Mouse (Mus musculus): Measurements from ENCODE around the gene Iqcf3. TPM values are rescaled to one million over a fixed set of nuclear protein-coding genes. Genes with fewer than 3 reads are reported as not detected.

Iqcf3 gene
- polyA plus RNA-seq, 1 experiment from 2014 or later, result not detected

DNA sequence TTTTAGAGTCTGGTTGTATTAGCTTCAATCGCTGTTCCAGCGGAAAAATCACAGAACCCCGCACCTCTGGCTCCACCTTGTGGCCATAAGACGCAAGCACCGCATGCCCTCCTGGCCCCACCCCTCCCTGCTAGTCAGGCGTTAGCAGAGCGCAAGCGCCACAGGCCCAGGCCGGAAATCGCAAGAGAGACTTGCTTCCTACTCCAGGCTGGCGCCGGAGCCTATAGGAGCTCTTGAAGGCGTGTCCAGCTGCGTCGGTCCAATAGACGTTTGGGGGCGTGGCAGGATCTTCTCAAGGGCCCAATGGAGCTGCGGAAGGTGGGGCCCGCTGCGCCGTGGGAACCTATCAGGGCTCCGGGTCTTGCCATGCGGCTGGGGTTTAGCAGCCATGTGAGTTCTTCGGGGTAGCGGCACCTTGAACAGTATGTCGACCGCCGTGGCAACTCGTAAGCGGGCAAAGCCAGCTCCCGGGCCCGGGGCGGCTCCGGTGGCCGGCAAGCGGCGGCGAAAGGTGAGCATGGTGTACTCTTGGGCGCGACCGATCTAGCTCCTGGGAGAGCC, 84.4 kb downstream of the Iqcf3 start, which contains the start of gene Parp3:
Gene Parp3, minus strand, starts transcription at position 26 of the 561 bp plus-strand sequence.
- H3K4me3 ChIP-seq (ENCODE audit: low read length), result peak within 1 kb of the TSS; percentile 67
- H3K4me2 ChIP-seq (ENCODE audit: low read length), result peak within 1 kb of the TSS; percentile 69
- peak within 1 kb of the TSS; percentile 64 for H3K9ac ChIP-seq (ENCODE audit: low read depth, low read length)
- H3K9me3 ChIP-seq (ENCODE audit: control insufficient read depth, low read length), result no peaks in the 10 kb centered on the region
- H3K27me3 ChIP-seq (replicated peaks; ENCODE audit: control insufficient read depth, insufficient read depth, low read length), result no peaks in the 10 kb centered on the region
- no peak within 1 kb of the TSS for H3K27ac ChIP-seq (ENCODE audit: low read depth, low read length)
- under 1% methylated on average over 41 of the region's 41 CpGs for WGBS
- peaks cover 10% of the 10 kb centered on the region for H3K4me1 ChIP-seq (ENCODE audit: control insufficient read depth, insufficient read depth, low read depth, low read length)
- peak; percentile 99 for ATAC-seq
- peaks cover 5% of the 10 kb centered on the region; the same call in 1 of the 2 replicates for H3K36me3 ChIP-seq (ENCODE audit: control insufficient read depth, insufficient read depth, low read length)

DNA sequence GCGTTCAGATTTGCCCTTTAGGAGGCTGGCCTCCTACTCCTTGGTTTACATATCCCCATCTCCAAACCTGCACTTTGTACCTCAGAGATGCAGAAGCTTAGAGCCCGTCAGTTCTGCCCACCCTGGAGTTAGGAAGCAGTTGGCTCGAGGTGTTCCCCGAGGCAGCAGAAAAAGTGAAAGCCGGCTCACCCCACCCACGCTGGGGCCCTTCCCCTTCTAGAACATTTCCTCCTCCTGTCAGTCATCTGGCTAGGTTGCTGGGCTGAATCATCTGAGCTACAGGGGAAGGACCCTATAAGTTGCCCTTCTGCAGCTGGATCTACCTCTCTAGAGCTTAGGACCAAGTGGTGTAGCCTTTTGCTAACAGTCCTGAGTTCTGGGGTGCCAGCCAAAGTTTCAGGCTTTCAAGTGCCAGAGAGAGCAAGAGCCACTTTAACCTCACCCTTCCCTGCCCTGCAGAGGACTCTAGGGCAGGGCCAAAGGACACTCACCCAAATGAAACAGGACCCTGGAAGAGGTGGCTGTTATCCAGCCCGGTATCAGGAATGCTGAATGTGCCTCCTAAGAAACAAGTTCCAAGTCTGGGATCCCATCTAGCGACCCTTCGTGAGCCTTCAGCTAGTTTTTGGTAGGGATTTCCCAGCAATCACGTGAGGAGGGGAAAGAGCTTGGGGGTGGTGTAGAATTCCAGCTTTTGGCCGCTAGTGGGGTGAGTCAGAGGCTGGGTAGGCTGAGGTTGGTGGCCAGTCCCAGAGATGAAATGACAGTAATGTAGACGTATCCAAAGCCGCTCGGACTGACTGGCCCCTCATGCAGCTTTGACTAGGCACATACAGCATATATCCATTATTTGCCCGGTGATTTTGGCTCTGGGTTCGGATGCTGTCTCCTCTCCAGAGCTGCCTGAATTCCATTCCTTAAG, 85.2 kb downstream of the Iqcf3 start:
- Histone ChIP-seq H3K9ac (ENCODE audit: low read depth, low read length) (0 out of 2 replicates have a peak overlapping the region, but pooled peaks have one; percentile 0), H3K4me1 (ENCODE audit: control insufficient read depth, insufficient read depth, low read depth, low read length) (peaks cover 10% of the 10 kb centered on the region), H3K4me3 (ENCODE audit: low read length) (no peak overlapping the region), H3K36me3 (ENCODE audit: control insufficient read depth, insufficient read depth, low read length) (no peaks in the 10 kb centered on the region), H3K27me3 (replicated peaks; ENCODE audit: control insufficient read depth, insufficient read depth, low read length) (no peaks in the 10 kb centered on the region), H3K4me2 (ENCODE audit: low read length) (peak overlapping the region; percentile 44), H3K9me3 (ENCODE audit: control insufficient read depth, low read length) (no peaks in the 10 kb centered on the region), H3K27ac (ENCODE audit: low read depth, low read length) (no peak overlapping the region)
- 39% methylated on average over 16 of the region's 16 CpGs for WGBS
- no peak for ATAC-seq

DNA sequence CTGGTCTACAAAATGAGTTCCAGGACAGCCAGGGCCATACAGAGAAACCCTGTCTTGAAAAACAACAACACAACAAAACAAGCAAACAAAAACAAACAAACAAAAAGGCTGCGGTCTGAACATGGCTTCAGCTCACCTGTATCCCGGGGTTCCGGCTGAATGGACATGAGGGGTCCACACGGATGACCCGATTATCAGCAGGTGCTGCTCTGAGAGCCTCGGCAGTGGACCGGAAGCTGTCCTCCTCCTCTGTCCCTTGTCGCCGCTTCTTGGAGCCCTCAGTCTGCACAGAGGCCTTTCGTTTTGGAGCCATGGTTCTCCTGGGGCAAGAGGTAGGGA, 85.8 kb downstream of the Iqcf3 start, which contains the start of gene Rrp9:
Gene Rrp9, plus strand, starts transcription at position 301 of the 339 bp plus-strand sequence.
- 0 out of 2 replicates have a peak within 1 kb of the TSS, but pooled peaks have one; percentile 0 for H3K9ac ChIP-seq (ENCODE audit: low read depth, low read length)
- no peak within 1 kb of the TSS for H3K27ac ChIP-seq (ENCODE audit: low read depth, low read length)
- peak within 1 kb of the TSS; percentile 67; the same call in 1 of the 2 replicates for H3K4me3 ChIP-seq (ENCODE audit: low read length)

DNA sequence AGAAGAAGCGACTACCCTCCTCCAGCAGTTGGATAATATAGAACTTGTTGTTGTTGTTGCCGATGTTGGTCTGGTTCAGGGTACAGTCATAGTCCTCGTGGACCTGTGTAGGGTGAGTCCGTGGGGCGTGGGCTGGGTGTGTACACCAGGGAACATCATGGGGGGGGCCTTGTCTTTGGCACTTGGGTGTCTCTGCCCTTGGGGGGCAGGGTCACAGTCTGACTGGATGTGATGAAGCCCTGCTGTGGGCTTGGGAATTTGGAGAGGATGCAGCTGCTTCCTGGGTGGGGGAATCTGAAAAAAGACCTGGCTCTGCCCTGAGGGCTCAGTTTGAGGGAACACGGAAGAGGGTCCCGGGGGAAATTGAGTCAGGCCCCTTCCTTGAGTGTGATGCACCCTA, 86.4 kb downstream of the Iqcf3 start:
- WGBS, result 60% methylated on average over 7 of the region's 7 CpGs

More for the DNA sequence above, 85.8 kb downstream of the Iqcf3 start, which contains the start of gene Rrp9:
- no peaks in the 10 kb centered on the region for H3K36me3 ChIP-seq (ENCODE audit: control insufficient read depth, insufficient read depth, low read length)
- WGBS, result 92% methylated on average over 10 of the region's 10 CpGs
- peaks cover 10% of the 10 kb centered on the region for H3K4me1 ChIP-seq (ENCODE audit: control insufficient read depth, insufficient read depth, low read depth, low read length)
- ATAC-seq, result no peak
- no peaks in the 10 kb centered on the region for H3K27me3 ChIP-seq (replicated peaks; ENCODE audit: control insufficient read depth, insufficient read depth, low read length)
- no peaks in the 10 kb centered on the region for H3K9me3 ChIP-seq (ENCODE audit: control insufficient read depth, low read length)
- H3K4me2 ChIP-seq (ENCODE audit: low read length), result peak within 1 kb of the TSS; percentile 44

DNA sequence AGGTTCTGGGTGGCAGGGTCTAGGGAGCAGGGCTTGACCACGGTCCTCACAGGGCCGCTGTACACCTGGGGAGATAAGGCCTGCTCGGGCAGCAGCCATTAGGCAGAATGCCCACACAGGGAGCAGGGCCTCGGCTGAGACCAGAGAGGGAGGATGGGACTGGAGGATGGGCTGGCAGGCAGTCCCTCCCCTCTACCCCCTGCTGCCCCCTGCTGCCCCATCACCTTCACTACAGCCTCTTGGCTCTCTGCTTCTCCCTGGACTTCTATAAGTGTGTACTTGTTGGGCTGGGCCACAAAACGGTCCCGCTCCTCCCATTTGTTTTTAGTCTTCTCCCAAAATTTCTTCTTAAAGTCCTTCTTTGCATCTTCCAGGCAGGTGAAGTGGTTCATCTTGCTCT, 87.0 kb downstream of the Iqcf3 start:
- no peak for ATAC-seq
- peaks cover 10% of the 10 kb centered on the region for H3K4me1 ChIP-seq (ENCODE audit: control insufficient read depth, insufficient read depth, low read depth, low read length)
- no peak overlapping the region for H3K4me3 ChIP-seq (ENCODE audit: low read length)
- no peak overlapping the region for H3K4me2 ChIP-seq (ENCODE audit: low read length)
- H3K27ac ChIP-seq (ENCODE audit: low read depth, low read length), result no peak overlapping the region
- whole genome bisulfite sequencing, result 2% methylated on average over 6 of the region's 6 CpGs
- H3K36me3 ChIP-seq (ENCODE audit: control insufficient read depth, insufficient read depth, low read length), result no peaks in the 10 kb centered on the region
- H3K27me3 ChIP-seq (replicated peaks; ENCODE audit: control insufficient read depth, insufficient read depth, low read length), result no peaks in the 10 kb centered on the region
- no peaks in the 10 kb centered on the region for H3K9me3 ChIP-seq (ENCODE audit: control insufficient read depth, low read length)
- peak overlapping the region; percentile 36 for H3K9ac ChIP-seq (ENCODE audit: low read depth, low read length)

More for the DNA sequence above, 86.4 kb downstream of the Iqcf3 start:
- no peak overlapping the region for H3K27ac ChIP-seq (ENCODE audit: low read depth, low read length)
- H3K4me3 ChIP-seq (ENCODE audit: low read length), result no peak overlapping the region
- no peak overlapping the region for H3K9ac ChIP-seq (ENCODE audit: low read depth, low read length)
- ATAC-seq, result no peak
- H3K4me2 ChIP-seq (ENCODE audit: low read length), result no peak overlapping the region
- H3K36me3 ChIP-seq (ENCODE audit: control insufficient read depth, insufficient read depth, low read length), result no peaks in the 10 kb centered on the region
- peaks cover 10% of the 10 kb centered on the region for H3K4me1 ChIP-seq (ENCODE audit: control insufficient read depth, insufficient read depth, low read depth, low read length)
- no peaks in the 10 kb centered on the region for H3K27me3 ChIP-seq (replicated peaks; ENCODE audit: control insufficient read depth, insufficient read depth, low read length)
- H3K9me3 ChIP-seq (ENCODE audit: control insufficient read depth, low read length), result no peaks in the 10 kb centered on the region

DNA sequence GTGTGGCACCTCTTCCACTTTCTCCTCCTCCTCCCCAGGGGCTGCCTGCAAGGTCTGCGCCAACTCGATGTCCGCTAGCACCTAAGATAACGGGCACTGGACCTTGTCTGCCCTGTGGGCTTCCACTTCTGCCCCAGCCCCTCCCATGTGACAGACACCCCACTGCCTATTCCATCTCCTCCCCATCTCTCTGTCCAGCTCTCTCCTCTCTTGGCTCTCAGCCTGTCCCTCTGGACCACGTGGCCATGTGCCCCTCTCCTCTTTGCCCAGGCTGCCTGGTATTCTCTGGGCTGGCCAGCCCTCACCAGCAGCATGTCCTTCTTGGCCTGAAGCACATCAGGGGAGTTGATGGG, 87.7 kb downstream of the Iqcf3 start:
- H3K36me3 ChIP-seq (ENCODE audit: control insufficient read depth, insufficient read depth, low read length), result no peaks in the 10 kb centered on the region
- 81% methylated on average over 5 of the region's 5 CpGs for WGBS
- H3K27me3 ChIP-seq (replicated peaks; ENCODE audit: control insufficient read depth, insufficient read depth, low read length), result no peaks in the 10 kb centered on the region
- H3K9ac ChIP-seq (ENCODE audit: low read depth, low read length), result no peak overlapping the region
- H3K9me3 ChIP-seq (ENCODE audit: control insufficient read depth, low read length), result no peaks in the 10 kb centered on the region
- ATAC-seq, result no peak
- no peak overlapping the region for H3K27ac ChIP-seq (ENCODE audit: low read depth, low read length)
- H3K4me3 ChIP-seq (ENCODE audit: low read length), result no peak overlapping the region
- no peak overlapping the region for H3K4me2 ChIP-seq (ENCODE audit: low read length)
- peaks cover 9% of the 10 kb centered on the region for H3K4me1 ChIP-seq (ENCODE audit: control insufficient read depth, insufficient read depth, low read depth, low read length)

DNA sequence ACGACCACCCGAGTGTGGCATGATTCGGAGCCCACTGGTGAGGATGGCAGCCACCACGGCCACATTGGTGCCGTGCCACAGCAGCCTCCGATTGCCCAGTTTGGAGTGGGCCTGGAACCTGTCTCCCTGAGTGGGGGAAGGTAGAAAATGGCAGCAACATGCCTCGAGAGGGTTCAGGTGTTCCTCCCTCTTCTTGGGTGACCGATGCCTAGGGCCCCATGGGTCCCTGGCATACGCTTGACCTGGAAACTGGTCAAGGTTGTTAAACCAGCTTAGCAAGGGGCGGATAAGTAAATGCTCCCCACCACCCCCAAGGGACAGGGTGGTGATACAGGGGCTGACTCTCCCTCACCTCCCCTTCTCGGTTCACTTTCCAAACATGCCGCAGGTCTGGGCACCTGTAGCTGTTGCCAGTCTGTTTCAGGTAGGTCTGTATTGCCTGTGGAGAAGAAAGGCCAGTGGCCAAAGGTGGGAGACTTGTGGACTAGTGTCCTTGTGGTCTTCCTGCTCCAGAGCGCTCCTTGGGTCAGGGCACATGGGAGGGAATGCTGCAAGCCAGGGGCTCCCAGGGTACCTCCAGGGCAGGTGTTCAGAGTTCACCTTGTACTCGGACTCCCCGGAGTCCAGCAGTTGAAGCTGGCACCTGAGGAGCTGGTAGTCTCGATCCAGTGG, 88.2 kb downstream of the Iqcf3 start:
- H3K4me2 ChIP-seq (ENCODE audit: low read length), result no peak overlapping the region
- WGBS, result 89% methylated on average over 16 of the region's 16 CpGs
- H3K36me3 ChIP-seq (ENCODE audit: control insufficient read depth, insufficient read depth, low read length), result no peaks in the 10 kb centered on the region
- no peak overlapping the region for H3K9ac ChIP-seq (ENCODE audit: low read depth, low read length)
- no peak overlapping the region for H3K27ac ChIP-seq (ENCODE audit: low read depth, low read length)
- H3K4me1 ChIP-seq (ENCODE audit: control insufficient read depth, insufficient read depth, low read depth, low read length), result peaks cover 5% of the 10 kb centered on the region
- H3K27me3 ChIP-seq (replicated peaks; ENCODE audit: control insufficient read depth, insufficient read depth, low read length), result no peaks in the 10 kb centered on the region
- H3K4me3 ChIP-seq (ENCODE audit: low read length), result no peak overlapping the region
- no peak for ATAC-seq
- H3K9me3 ChIP-seq (ENCODE audit: control insufficient read depth, low read length), result no peaks in the 10 kb centered on the region

DNA sequence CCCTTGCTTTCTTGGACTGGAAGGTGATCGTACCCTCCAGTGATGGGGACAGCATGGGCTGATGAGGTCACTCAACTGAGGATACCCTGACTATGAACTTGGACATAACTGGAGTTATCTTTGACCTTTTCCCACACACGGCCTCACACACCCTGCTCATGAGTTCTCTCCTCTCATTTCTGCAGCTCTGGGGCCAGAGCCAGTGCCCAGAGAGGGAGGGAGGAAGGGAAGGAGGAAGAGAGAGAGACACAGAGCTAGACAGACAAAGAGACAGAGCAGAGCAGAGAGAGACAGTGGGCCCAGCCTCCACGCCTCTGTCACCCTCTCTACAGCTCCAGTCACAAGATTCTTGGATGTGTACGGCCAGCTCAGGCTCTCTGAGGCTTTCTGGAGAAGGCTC, 89.1 kb downstream of the Iqcf3 start:
- Histone ChIP-seq H3K4me3 (ENCODE audit: low read length) (no peak overlapping the region), H3K9ac (ENCODE audit: low read depth, low read length) (no peak overlapping the region), H3K4me2 (ENCODE audit: low read length) (no peak overlapping the region), H3K4me1 (ENCODE audit: control insufficient read depth, insufficient read depth, low read depth, low read length) (no peaks in the 10 kb centered on the region; the same call in 1 of the 2 replicates), H3K27me3 (replicated peaks; ENCODE audit: control insufficient read depth, insufficient read depth, low read length) (no peaks in the 10 kb centered on the region), H3K9me3 (ENCODE audit: control insufficient read depth, low read length) (no peaks in the 10 kb centered on the region), H3K36me3 (ENCODE audit: control insufficient read depth, insufficient read depth, low read length) (no peaks in the 10 kb centered on the region), H3K27ac (ENCODE audit: low read depth, low read length) (no peak overlapping the region)
- 64% methylated on average over 4 of the region's 4 CpGs for WGBS
- no peak for ATAC-seq

DNA sequence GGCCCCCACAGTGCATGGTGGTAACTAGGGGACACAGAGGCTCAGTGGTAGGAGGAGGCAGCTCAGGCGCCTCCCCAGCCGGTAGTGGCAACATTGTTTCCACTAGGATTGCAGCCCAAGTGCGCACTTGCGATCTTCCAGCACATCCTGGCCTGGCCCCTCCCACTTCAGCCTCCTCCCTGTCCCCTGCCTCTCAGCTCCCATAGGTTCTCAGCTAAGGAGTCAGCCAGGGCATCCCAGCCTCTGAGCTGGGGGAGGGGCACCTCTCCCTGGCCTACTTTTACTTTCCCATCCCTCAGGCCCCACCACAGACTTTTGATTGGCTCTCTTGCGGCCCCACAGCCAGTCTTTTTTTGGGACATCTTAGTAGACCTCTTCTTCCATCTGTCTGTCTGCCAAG, 89.5 kb downstream of the Iqcf3 start:
- no peak for ATAC-seq
- no peaks in the 10 kb centered on the region for H3K36me3 ChIP-seq (ENCODE audit: control insufficient read depth, insufficient read depth, low read length)
- H3K9me3 ChIP-seq (ENCODE audit: control insufficient read depth, low read length), result no peaks in the 10 kb centered on the region
- no peak overlapping the region for H3K9ac ChIP-seq (ENCODE audit: low read depth, low read length)
- WGBS, result 29% methylated on average over 5 of the region's 5 CpGs
- H3K4me1 ChIP-seq (ENCODE audit: control insufficient read depth, insufficient read depth, low read depth, low read length), result no peaks in the 10 kb centered on the region; the same call in 1 of the 2 replicates
- no peak overlapping the region for H3K27ac ChIP-seq (ENCODE audit: low read depth, low read length)
- H3K4me3 ChIP-seq (ENCODE audit: low read length), result no peak overlapping the region
- H3K4me2 ChIP-seq (ENCODE audit: low read length), result no peak overlapping the region
- no peaks in the 10 kb centered on the region for H3K27me3 ChIP-seq (replicated peaks; ENCODE audit: control insufficient read depth, insufficient read depth, low read length)
